Mouse (Mus musculus): Measurements from ENCODE around the gene Iqgap3. TPM values are rescaled to one million over a fixed set of nuclear protein-coding genes. Genes with fewer than 3 reads are reported as not detected.

Iqgap3 gene
- polyA plus RNA-seq, 1 experiment from 2014 or later, result 25.2 TPM

DNA sequence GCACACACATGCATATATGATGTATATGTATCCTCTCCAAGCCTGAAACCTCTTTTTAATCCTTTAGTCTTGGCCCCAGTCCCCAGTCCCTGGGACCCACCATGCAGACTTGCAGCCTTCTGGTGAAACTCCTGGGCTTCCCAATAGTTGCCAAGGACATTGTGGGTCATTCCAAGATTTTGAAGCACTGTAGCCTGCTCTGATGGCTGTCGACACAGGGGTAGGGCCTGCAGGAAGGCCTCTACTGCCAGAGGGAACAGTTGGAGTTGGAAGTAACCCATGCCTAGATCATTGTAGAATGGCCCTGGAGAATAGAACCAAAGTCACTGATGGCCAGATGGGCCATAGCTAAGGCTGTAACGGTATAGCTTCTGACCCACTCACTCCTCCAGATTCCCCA, 7.4 kb upstream of the Iqgap3 start:
- Histone ChIP-seq H3K36me3 (no peaks in the 10 kb centered on the region), H3K4me3 (no peak overlapping the region), H3K9ac (no peak overlapping the region), H3K4me1 (no peaks in the 10 kb centered on the region), H3K27ac (no peak overlapping the region), H3K4me2 (no peak overlapping the region), H3K27me3 (no peaks in the 10 kb centered on the region), H3K9me3 (no peaks in the 10 kb centered on the region)
- ATAC-seq (ENCODE audit: borderline replicate concordance, extremely low read depth, low FRiP score, low TSS enrichment), result no peak
- 62% methylated on average over 2 of the region's 2 CpGs for WGBS

- Histone ChIP-seq H3K27me3 (no peaks in the 10 kb centered on the region), H3K27ac (no peak overlapping the region), H3K4me2 (no peak overlapping the region), H3K4me3 (no peak overlapping the region), H3K9ac (no peak overlapping the region), H3K9me3 (no peaks in the 10 kb centered on the region), H3K4me1 (no peaks in the 10 kb centered on the region), H3K36me3 (no peaks in the 10 kb centered on the region)
- WGBS, result 73% methylated on average over 8 of the region's 8 CpGs
- ATAC-seq (ENCODE audit: borderline replicate concordance, extremely low read depth, low FRiP score, low TSS enrichment), result no peak
Measured at GRCm38 (mm10) chr3:88074766-88075165, 7.0 kb upstream of the Iqgap3 start.

DNA sequence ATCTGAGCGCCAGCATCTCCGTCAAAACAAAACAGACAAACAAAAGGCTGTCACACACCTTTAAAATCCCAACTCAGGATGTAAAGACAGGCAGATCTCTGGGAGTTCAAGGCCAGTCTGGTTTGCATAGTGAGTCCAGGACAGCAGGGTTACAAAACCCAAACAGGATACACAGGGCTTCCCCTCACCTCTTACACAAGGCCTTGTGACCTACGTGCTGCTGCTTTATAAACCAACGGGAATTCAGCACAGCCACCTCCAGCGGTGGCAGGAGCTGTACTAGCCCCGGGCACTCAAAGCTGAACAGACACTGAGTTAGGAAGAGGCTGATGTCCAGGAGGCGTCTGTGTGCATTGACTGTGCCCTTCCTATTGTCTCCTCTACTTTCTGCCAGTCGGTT, 4.3 kb upstream of the Iqgap3 start:
- Histone ChIP-seq H3K9me3 (no peaks in the 10 kb centered on the region), H3K36me3 (no peaks in the 10 kb centered on the region), H3K4me2 (no peak overlapping the region), H3K27ac (no peak overlapping the region), H3K9ac (no peak overlapping the region), H3K27me3 (no peaks in the 10 kb centered on the region), H3K4me3 (no peak overlapping the region), H3K4me1 (peaks cover 7% of the 10 kb centered on the region)
- 34% methylated on average over 8 of the region's 8 CpGs for WGBS
- no peak for ATAC-seq (ENCODE audit: borderline replicate concordance, extremely low read depth, low FRiP score, low TSS enrichment)

DNA sequence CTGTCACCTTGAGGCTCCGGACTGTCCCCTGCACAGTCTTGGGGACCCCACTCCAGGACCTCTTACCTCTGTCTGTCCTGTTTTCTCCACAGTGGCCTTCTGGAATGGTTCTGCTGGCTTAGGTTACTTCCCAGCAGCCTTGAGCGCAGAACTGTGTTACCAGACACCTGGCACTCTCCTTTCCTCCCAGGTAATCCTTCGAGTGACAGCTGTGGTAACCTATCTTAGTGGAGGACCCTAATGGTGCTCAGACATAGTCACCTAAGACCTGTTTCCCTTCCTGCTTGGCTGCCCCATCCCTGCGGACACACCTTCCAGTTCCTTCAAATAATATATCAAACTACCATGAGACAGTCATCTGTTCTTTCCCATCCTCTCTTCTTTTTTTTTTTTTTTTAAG, 3.6 kb upstream of the Iqgap3 start, which contains the start of gene Ttc24:
TSS of gene Ttc24 (minus strand) at position 101 of the 400 bp plus-strand sequence.
- ATAC-seq (ENCODE audit: borderline replicate concordance, extremely low read depth, low FRiP score, low TSS enrichment), result no peak
- Histone ChIP-seq H3K27ac (no peak within 1 kb of the TSS), H3K4me2 (no peak within 1 kb of the TSS), H3K4me1 (peaks cover 14% of the 10 kb centered on the region), H3K4me3 (no peak within 1 kb of the TSS), H3K36me3 (no peaks in the 10 kb centered on the region), H3K9me3 (no peaks in the 10 kb centered on the region), H3K27me3 (no peaks in the 10 kb centered on the region), H3K9ac (no peak within 1 kb of the TSS)
- WGBS, result 66% methylated on average over 4 of the region's 4 CpGs

- peak overlapping the region; percentile 79 for H3K4me2 ChIP-seq
- peak overlapping the region; percentile 74 for H3K4me3 ChIP-seq
- peaks cover 18% of the 10 kb centered on the region for H3K36me3 ChIP-seq
- 1% methylated on average over 13 of the region's 13 CpGs for WGBS
- H3K4me1 ChIP-seq, result peaks cover 20% of the 10 kb centered on the region
- H3K27ac ChIP-seq, result peak overlapping the region; percentile 67; the same call in 1 of the 2 replicates
- no peaks in the 10 kb centered on the region for H3K27me3 ChIP-seq
- ATAC-seq (ENCODE audit: borderline replicate concordance, extremely low read depth, low FRiP score, low TSS enrichment), result peak; percentile 48; the same call in 1 of the 2 replicates
- peak overlapping the region; percentile 65 for H3K9ac ChIP-seq
- H3K9me3 ChIP-seq, result no peaks in the 10 kb centered on the region
Measured at GRCm38 (mm10) chr3:88082224-88082618, 450 bp downstream of the Iqgap3 start.

GRCm38 (mm10) chr3:88082663-88083062, 892 bp downstream of the Iqgap3 start:
- H3K4me2 ChIP-seq, result peak overlapping the region; percentile 79
- 6% methylated on average over 4 of the region's 4 CpGs for WGBS
- ATAC-seq (ENCODE audit: borderline replicate concordance, extremely low read depth, low FRiP score, low TSS enrichment), result peak; percentile 69; the same call in 1 of the 2 replicates
- H3K9me3 ChIP-seq, result no peaks in the 10 kb centered on the region
- peaks cover 20% of the 10 kb centered on the region for H3K4me1 ChIP-seq
- no peaks in the 10 kb centered on the region for H3K27me3 ChIP-seq
- H3K9ac ChIP-seq, result peak overlapping the region; percentile 65; the same call in 1 of the 2 replicates
- peaks cover 18% of the 10 kb centered on the region for H3K36me3 ChIP-seq
- peak overlapping the region; percentile 74 for H3K4me3 ChIP-seq
- peak overlapping the region; percentile 67 for H3K27ac ChIP-seq

DNA sequence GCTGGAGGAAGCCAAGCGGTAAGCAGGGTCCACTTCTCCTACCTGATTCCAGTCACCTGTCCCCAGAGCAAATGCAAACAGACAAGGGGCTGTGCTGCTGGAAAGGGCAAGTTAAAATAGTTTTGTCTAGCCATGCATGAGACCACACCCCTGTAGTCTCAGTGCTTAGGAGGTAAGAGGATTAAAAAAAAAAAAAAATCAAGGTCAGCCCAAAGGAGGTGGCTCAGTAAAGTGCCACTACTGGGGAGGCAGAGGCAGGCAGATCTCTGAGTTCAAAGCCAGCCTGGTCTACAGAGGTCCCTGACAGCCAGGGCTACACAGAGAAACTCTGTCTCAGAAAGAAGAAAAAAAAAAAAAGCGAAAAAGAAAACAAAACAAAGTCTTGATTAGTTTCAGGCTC, 2.2 kb downstream of the Iqgap3 start:
- 94% methylated on average over 2 of the region's 2 CpGs for WGBS
- no peak for ATAC-seq (ENCODE audit: borderline replicate concordance, extremely low read depth, low FRiP score, low TSS enrichment)
- peaks cover 20% of the 10 kb centered on the region for H3K4me1 ChIP-seq

GRCm38 (mm10) chr3:88085459-88085858, 3.7 kb downstream of the Iqgap3 start:
- Histone ChIP-seq H3K27ac (no peak overlapping the region), H3K9ac (no peak overlapping the region), H3K4me1 (peaks cover 20% of the 10 kb centered on the region), H3K9me3 (no peaks in the 10 kb centered on the region), H3K27me3 (no peaks in the 10 kb centered on the region), H3K4me2 (no peak overlapping the region), H3K36me3 (peaks cover 42% of the 10 kb centered on the region), H3K4me3 (no peak overlapping the region)
- ATAC-seq (ENCODE audit: borderline replicate concordance, extremely low read depth, low FRiP score, low TSS enrichment), result no peak
- WGBS, result 95% methylated on average over 9 of the region's 9 CpGs

More for the DNA sequence above, 2.2 kb downstream of the Iqgap3 start:
- Histone ChIP-seq H3K27me3 (no peaks in the 10 kb centered on the region), H3K4me3 (no peak overlapping the region), H3K36me3 (peaks cover 28% of the 10 kb centered on the region), H3K27ac (no peak overlapping the region), H3K9ac (no peak overlapping the region), H3K4me2 (no peak overlapping the region), H3K9me3 (no peaks in the 10 kb centered on the region)

- Histone ChIP-seq H3K9ac (no peak overlapping the region), H3K4me2 (no peak overlapping the region), H3K4me1 (peaks cover 11% of the 10 kb centered on the region), H3K4me3 (no peak overlapping the region), H3K27me3 (no peaks in the 10 kb centered on the region), H3K27ac (no peak overlapping the region), H3K9me3 (no peaks in the 10 kb centered on the region), H3K36me3 (peaks cover 63% of the 10 kb centered on the region)
- WGBS, result 87% methylated on average over 1 of the region's 1 CpGs
- ATAC-seq (ENCODE audit: borderline replicate concordance, extremely low read depth, low FRiP score, low TSS enrichment), result no peak
Measured at GRCm38 (mm10) chr3:88087688-88088087, 5.9 kb downstream of the Iqgap3 start.

- no peak for ATAC-seq (ENCODE audit: borderline replicate concordance, extremely low read depth, low FRiP score, low TSS enrichment)
- no peak overlapping the region for H3K9ac ChIP-seq
- no peaks in the 10 kb centered on the region for H3K4me1 ChIP-seq
- 95% methylated on average over 7 of the region's 7 CpGs for WGBS
- H3K27ac ChIP-seq, result no peak overlapping the region
- no peak overlapping the region for H3K4me2 ChIP-seq
- no peak overlapping the region for H3K4me3 ChIP-seq
- no peaks in the 10 kb centered on the region for H3K27me3 ChIP-seq
- peaks cover 84% of the 10 kb centered on the region for H3K36me3 ChIP-seq
- no peaks in the 10 kb centered on the region for H3K9me3 ChIP-seq
Measured at GRCm38 (mm10) chr3:88090106-88090505, 8.3 kb downstream of the Iqgap3 start.

DNA sequence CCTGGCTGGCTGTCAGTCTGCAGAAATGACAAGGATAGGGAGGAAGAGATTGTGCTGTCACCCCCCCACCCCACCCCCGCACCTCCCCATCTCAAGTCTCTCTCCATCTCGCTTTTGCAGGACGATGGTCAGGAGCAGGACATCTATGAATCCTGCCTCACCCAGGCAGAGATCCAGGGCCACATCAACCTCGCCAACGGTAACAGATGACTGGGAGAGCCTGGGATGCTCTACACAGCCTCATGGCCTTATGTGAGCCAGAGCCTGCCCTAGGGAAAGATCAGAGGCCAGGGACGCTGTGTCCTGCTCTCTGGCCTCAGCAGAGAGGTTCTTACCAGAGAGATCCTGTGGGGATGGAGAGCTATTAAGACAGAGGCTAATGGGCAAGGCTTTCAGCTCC, 8.8 kb downstream of the Iqgap3 start:
- no peak for ATAC-seq (ENCODE audit: borderline replicate concordance, extremely low read depth, low FRiP score, low TSS enrichment)
- H3K36me3 ChIP-seq, result peaks cover 88% of the 10 kb centered on the region
- WGBS, result 84% methylated on average over 6 of the region's 6 CpGs
- H3K9me3 ChIP-seq, result no peaks in the 10 kb centered on the region
- no peak overlapping the region for H3K9ac ChIP-seq
- no peaks in the 10 kb centered on the region for H3K27me3 ChIP-seq
- no peak overlapping the region for H3K4me2 ChIP-seq
- H3K4me1 ChIP-seq, result no peaks in the 10 kb centered on the region
- no peak overlapping the region for H3K27ac ChIP-seq
- H3K4me3 ChIP-seq, result no peak overlapping the region

- no peak overlapping the region for H3K4me2 ChIP-seq
- no peaks in the 10 kb centered on the region for H3K9me3 ChIP-seq
- no peaks in the 10 kb centered on the region for H3K27me3 ChIP-seq
- no peak overlapping the region for H3K27ac ChIP-seq
- peaks cover 82% of the 10 kb centered on the region for H3K36me3 ChIP-seq
- no peak overlapping the region for H3K4me3 ChIP-seq
- WGBS, result 83% methylated on average over 5 of the region's 5 CpGs
- ATAC-seq (ENCODE audit: borderline replicate concordance, extremely low read depth, low FRiP score, low TSS enrichment), result no peak
- no peak overlapping the region for H3K9ac ChIP-seq
- no peaks in the 10 kb centered on the region for H3K4me1 ChIP-seq
Measured at GRCm38 (mm10) chr3:88094126-88094525, 12.4 kb downstream of the Iqgap3 start.

DNA sequence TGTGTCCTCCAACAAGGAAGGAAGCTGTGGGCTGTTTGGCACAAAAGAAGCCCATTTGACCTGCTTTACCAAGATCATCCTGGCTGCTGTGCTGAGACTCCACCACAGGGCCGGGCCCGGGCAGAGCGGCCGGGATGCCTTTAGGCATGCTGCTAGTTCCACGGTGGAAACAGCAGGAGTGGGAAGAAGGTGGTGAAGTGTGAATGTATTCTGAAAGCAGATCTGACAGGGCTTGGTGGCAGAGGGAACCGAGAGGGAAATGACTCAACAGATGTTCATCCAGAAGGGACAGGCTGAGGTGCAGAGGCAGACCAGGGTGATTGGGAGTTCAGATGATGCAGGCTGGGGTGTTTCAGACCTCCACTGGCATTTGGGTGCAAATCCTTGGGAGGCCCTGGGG, 15.9 kb downstream of the Iqgap3 start:
- Histone ChIP-seq H3K9ac (no peak overlapping the region), H3K4me2 (no peak overlapping the region), H3K4me3 (no peak overlapping the region), H3K27ac (no peak overlapping the region), H3K27me3 (no peaks in the 10 kb centered on the region), H3K9me3 (no peaks in the 10 kb centered on the region), H3K4me1 (no peaks in the 10 kb centered on the region), H3K36me3 (peaks cover 80% of the 10 kb centered on the region)
- WGBS, result 74% methylated on average over 6 of the region's 6 CpGs
- ATAC-seq (ENCODE audit: borderline replicate concordance, extremely low read depth, low FRiP score, low TSS enrichment), result no peak

All from lung, embryonic 15.5 days (tissue).